Mouse (Mus musculus): ENCODE measurements around the gene Hbb-bs.

- TF ChIP-seq CTCF (IDR thresholded peaks at IDR 0.05; ENCODE audit: low read depth) (no peak), EP300 (IDR thresholded peaks at IDR 0.05; ENCODE audit: low read depth) (no peak)
These were observed 15.1 kb upstream of the Hbb-bs start, which contains the start of gene Hbb-bh1 for GRCm38 (mm10) chr7:103843034-103843433.

All from heart, postnatal 0 days (tissue).